Mouse (Mus musculus) liver, embryonic 14.5 days (tissue): Measurements from ENCODE around the gene Cfap126.
"Not testable (repeated sequence)": the region's sequence is repeated elsewhere in the genome, so short reads cannot be mapped to it uniquely, and the experiment has no call there.

Experiments used
- CTCF ChIP-seq: IDR thresholded peaks from 2 replicates; pipeline ENCODE4 v1.5.1; 2016; ENCODE audit warnings: antibody characterized with exemption, low read depth, control low read depth
- EP300 ChIP-seq: IDR thresholded peaks from 2 replicates; pipeline ENCODE4 v1.6.1; 2016; ENCODE audit warnings: antibody characterized with exemption, low read depth

GRCm38 (mm10) chr1:171076176-171076575 lies 37.5 kb upstream of the Cfap126 start:
- TF ChIP-seq CTCF, EP300: not testable (repeated sequence)
